In genomic region chr3:91483453-91483852, GRCm38 (mm10) we compare ENCODE assay signal across 15 mouse cellular contexts.
"Had no signal": no experiment of that assay in that cellular context is flagged by ENCODE, and none has a peak within 500 bp of the region (broad histone marks: within the 10 kb centered on the region; RNA-seq: fewer than 3 reads in every experiment).

No protein-coding gene starts in this region.

- H3K36me3 ChIP-seq: neural tube, embryonic 15.5 days; stomach, embryonic 15.5 days had no signal

- H3K4me1 ChIP-seq: neural tube, embryonic 15.5 days; stomach, embryonic 15.5 days had no signal

- H3K27ac ChIP-seq: neural tube, embryonic 15.5 days; stomach, embryonic 15.5 days; stomach, postnatal 0 days had no signal

- H3K9me3 ChIP-seq: stomach, embryonic 15.5 days had no signal

- DNase-seq: retina, postnatal 1 day; right cerebral cortex, adult 18-20 months; right cerebral cortex, postnatal 14 days; right cerebral cortex, postnatal 25 days; right cerebral cortex, postnatal 4 days; spleen, adult 18-20 months; thymus, adult 18-20 months; thymus, adult 2 months; thymus, postnatal 14 days; thymus, postnatal 25 days; thymus, postnatal 36 days; thymus, postnatal 4 days had no signal

- H3K27me3 ChIP-seq: neural tube, embryonic 15.5 days; stomach, embryonic 15.5 days had no signal

- H3K4me2 ChIP-seq: neural tube, embryonic 15.5 days; stomach, embryonic 15.5 days had no signal

- H3K9ac ChIP-seq: neural tube, embryonic 15.5 days; stomach, embryonic 15.5 days had no signal

- H3K4me3 ChIP-seq: neural tube, embryonic 15.5 days; stomach, embryonic 15.5 days had no signal
